Mouse (Mus musculus) gastrocnemius, adult 8-10 months (tissue): ENCODE measurements around the gene 9430015G10Rik. TPM values are rescaled to one million over a fixed set of nuclear protein-coding genes. Genes with fewer than 3 reads are reported as not detected.

Source experiments
- DNase-seq, 2 experiments: peaks; one replicate each; pipeline ENCODE4 v3.0.0; 2022; ENCODE audit warnings: low spot score in 2 of 2
- total RNA-seq, 4 experiments: library from RNA; stranded (reverse); gene quantifications; 2 replicates each; pipeline ENCODE4 v1.2.4; 2022

9430015G10Rik gene
- total RNA-seq, 4 experiments from 2014 or later = 2.1 to 4.2 (median 2.4) TPM

- DNase-seq = no peak
These were observed 59.3 kb downstream of the 9430015G10Rik start for GRCm38 (mm10) chr4:156169129-156169528.

GRCm38 (mm10) chr4:156171828-156172227 lies 62.0 kb downstream of the 9430015G10Rik start:
- DNase-seq = no peak

Other genes starting within 250 kb of the 9430015G10Rik start
- under 1 TPM in 2 of 4 experiments, not detected in 2; 0.11 to 0.12 TPM for gene Tas1r3, start 246.6 kb upstream of the 9430015G10Rik start, total RNA-seq
- 10 to 100 TPM; 11.0 to 18.7 (median 16.1) TPM for gene Cptp, start 240.5 kb upstream of the 9430015G10Rik start, total RNA-seq
- gene Ints11, start 240.4 kb upstream of the 9430015G10Rik start, total RNA-seq = 10 to 100 TPM; 13.0 to 16.8 (median 14.1) TPM
- gene Pusl1, start 218.2 kb upstream of the 9430015G10Rik start, total RNA-seq = 10 to 100 TPM; 14.2 to 17.0 (median 14.9) TPM
- gene Acap3, start 218.2 kb upstream of the 9430015G10Rik start, total RNA-seq = 1 to 10 TPM; 5.6 to 8.3 (median 7.2) TPM
- 10 to 100 TPM; 53.4 to 69.1 (median 58.7) TPM for gene Ube2j2, start 166.2 kb upstream of the 9430015G10Rik start, total RNA-seq
- gene C1qtnf12, start 147.7 kb upstream of the 9430015G10Rik start, total RNA-seq = 10 to 100 TPM; 14.6 to 22.4 (median 20.8) TPM
- 1 to 10 TPM in 3 of 4 experiments, under 1 TPM in 1; 0.94 to 1.8 (median 1.6) TPM for gene B3galt6, start 117.3 kb upstream of the 9430015G10Rik start, total RNA-seq
- 10 to 100 TPM; 68.8 to 85.8 (median 77.5) TPM for gene Sdf4, start 117.1 kb upstream of the 9430015G10Rik start, total RNA-seq
- 1 to 10 TPM in 3 of 4 experiments, under 1 TPM in 1; 0.65 to 1.9 (median 1.4) TPM for gene Tnfrsf4, start 96.1 kb upstream of the 9430015G10Rik start, total RNA-seq
- not detected for gene Tnfrsf18, start 83.8 kb upstream of the 9430015G10Rik start, total RNA-seq
- not detected for gene Ttll10, start 50.6 kb upstream of the 9430015G10Rik start, total RNA-seq
- not detected for gene Rnf223, start 20.5 kb downstream of the 9430015G10Rik start, total RNA-seq
- 1 to 10 TPM; 3.3 to 5.9 (median 4.4) TPM for gene Agrn, start 87.5 kb downstream of the 9430015G10Rik start, total RNA-seq
- under 1 TPM in 2 of 4 experiments, not detected in 2; 0.34 to 0.67 TPM for gene Isg15, start 90.8 kb downstream of the 9430015G10Rik start, total RNA-seq
- gene AW011738, start 93.3 kb downstream of the 9430015G10Rik start, total RNA-seq = 1 to 10 TPM; 4.3 to 6.3 (median 4.8) TPM
- gene Perm1, start 105.9 kb downstream of the 9430015G10Rik start, total RNA-seq = 100 to 1,000 TPM; 149 to 208 (median 179) TPM
- 1 to 10 TPM; 5.5 to 6.6 (median 6.2) TPM for gene Plekhn1, start 124.9 kb downstream of the 9430015G10Rik start, total RNA-seq
- 10 to 100 TPM; 30.9 to 38.1 (median 32.1) TPM for gene Noc2l, start 126.0 kb downstream of the 9430015G10Rik start, total RNA-seq
- not detected for gene Samd11, start 145.7 kb downstream of the 9430015G10Rik start, total RNA-seq
- not detected for gene Vmn2r-ps159, start 221.1 kb downstream of the 9430015G10Rik start, total RNA-seq